Mouse (Mus musculus) megakaryocyte-erythroid progenitor cell, adult 5-6 weeks (primary cell): ENCODE measurements around the gene Scgb1b29. TPM values are rescaled to one million over a fixed set of nuclear protein-coding genes. Genes with fewer than 3 reads are reported as not detected.
"Not testable (repeated sequence)": the region's sequence is repeated elsewhere in the genome, so short reads cannot be mapped to it uniquely, and the experiment has no call there.

Experiments used
- ATAC-seq: replicated peaks from 2 replicates; pipeline ENCODE4 v1.8.0; 2016; ENCODE audit warnings: mild to moderate bottlenecking, inconsistent platforms; ENCODE audit not compliant: severe bottlenecking, poor library complexity, low FRiP score, low TSS enrichment
- total RNA-seq, 2 experiments: library from RNA; stranded (forward) in 1 of 2; stranded (reverse) in 1 of 2; fragments of 200-1000, 215-1000 nt in 1 of 2; fragments of >200 nt in 1 of 2; fragmentation: Nextera tagmentation in 1 of 2; gene quantifications; 2 replicates each; pipeline ENCODE4 v1.2.3; 2014 to 2017

The Scgb1b29 gene
- not detected in 2 replicates for total RNA-seq (2014; fragmentation: Nextera tagmentation)
- not detected in 2 replicates for total RNA-seq (2017)

- ATAC-seq = not testable (repeated sequence)
Observed at GRCm38 (mm10) chr7:32441241-32441640, at the start of gene Scgb1b29. Scgb1b29 (plus strand) TSS chr7:32441541.

GRCm38 (mm10) chr7:32428636-32429035 is 12.7 kb upstream of the Scgb1b29 start:
- ATAC-seq = not testable (repeated sequence)

Other genes with a start within 250 kb of the Scgb1b29 start
- not detected in 2 replicates for gene Scgb2b11, start 230.4 kb upstream of the Scgb1b29 start, total RNA-seq (2014; fragmentation: Nextera tagmentation)
- gene Scgb2b11, start 230.4 kb upstream of the Scgb1b29 start, total RNA-seq (2017) = not detected in 2 replicates
- gene Scgb1b11, start 218.7 kb upstream of the Scgb1b29 start, total RNA-seq (2014; fragmentation: Nextera tagmentation) = not detected in 2 replicates
- gene Scgb1b11, start 218.7 kb upstream of the Scgb1b29 start, total RNA-seq (2017) = not detected in 2 replicates
- not detected in 2 replicates for gene Scgb2b12, start 114.3 kb upstream of the Scgb1b29 start, total RNA-seq (2014; fragmentation: Nextera tagmentation)
- not detected in 2 replicates for gene Scgb2b12, start 114.3 kb upstream of the Scgb1b29 start, total RNA-seq (2017)
- gene Scgb1b12, start 107.4 kb upstream of the Scgb1b29 start, total RNA-seq (2014; fragmentation: Nextera tagmentation) = not detected in 2 replicates
- not detected in 2 replicates for gene Scgb1b12, start 107.4 kb upstream of the Scgb1b29 start, total RNA-seq (2017)